Mouse (Mus musculus) heart, adult 18-20 months (tissue): ENCODE measurements around the gene Xrcc4. TPM values are rescaled to one million over a fixed set of nuclear protein-coding genes. Genes with fewer than 3 reads are reported as not detected.
A peak's percentile ranks its signal among the peaks of the same experiment; 100 is the strongest.
"Not testable (repeated sequence)": the region's sequence is repeated elsewhere in the genome, so short reads cannot be mapped to it uniquely, and the experiment has no call there.

Experiments
- DNase-seq, 2 experiments: peaks; one replicate each; pipeline ENCODE4 v3.0.0; 2021 to 2022; ENCODE audit warnings: mixed read lengths in 1 of 2
- total RNA-seq, 2 experiments: library from RNA; stranded (reverse); gene quantifications; 2 replicates each; pipeline ENCODE4 v1.2.3; 2021

The Xrcc4 gene
- total RNA-seq, 2 experiments from 2014 or later = 9.3 to 10.0 TPM

GRCm38 (mm10) chr13:89814543-89814942, 274.9 kb downstream of the Xrcc4 start:
- no peak for DNase-seq

- DNase-seq = no peak
These were observed 277.2 kb downstream of the Xrcc4 start for GRCm38 (mm10) chr13:89812169-89812568.

- no peak for DNase-seq
These were observed 280.4 kb downstream of the Xrcc4 start for GRCm38 (mm10) chr13:89809024-89809423.

- no peak for DNase-seq
These were observed 287.5 kb downstream of the Xrcc4 start for GRCm38 (mm10) chr13:89801901-89802300.

GRCm38 (mm10) chr13:89797721-89798120, 291.7 kb downstream of the Xrcc4 start:
- DNase-seq = no peak

- no peak for DNase-seq
These were observed 297.9 kb downstream of the Xrcc4 start for GRCm38 (mm10) chr13:89791475-89791874.

GRCm38 (mm10) chr13:89782886-89783285, 306.5 kb downstream of the Xrcc4 start:
- DNase-seq = no peak

- DNase-seq = no peak
These were observed 309.1 kb downstream of the Xrcc4 start for GRCm38 (mm10) chr13:89780276-89780675.

- peak; percentile 38 to 81 for DNase-seq
These were observed 310.0 kb downstream of the Xrcc4 start for GRCm38 (mm10) chr13:89779208-89779911.

- DNase-seq = no peak
These were observed 311.6 kb downstream of the Xrcc4 start for GRCm38 (mm10) chr13:89777764-89778163.

GRCm38 (mm10) chr13:89777146-89777545, 312.3 kb downstream of the Xrcc4 start:
- no peak for DNase-seq

- DNase-seq = no peak
These were observed 322.9 kb downstream of the Xrcc4 start for GRCm38 (mm10) chr13:89766551-89766950.

GRCm38 (mm10) chr13:89765966-89766365, 323.4 kb downstream of the Xrcc4 start:
- DNase-seq = peak in 1 of 2 experiments; percentile 5

- DNase-seq = no peak
These were observed 327.1 kb downstream of the Xrcc4 start for GRCm38 (mm10) chr13:89762339-89762738.

- no peak for DNase-seq
These were observed 333.1 kb downstream of the Xrcc4 start for GRCm38 (mm10) chr13:89756347-89756746.

GRCm38 (mm10) chr13:89750562-89750961, 338.8 kb downstream of the Xrcc4 start:
- DNase-seq = not testable (repeated sequence)

GRCm38 (mm10) chr13:89743201-89743600, 346.2 kb downstream of the Xrcc4 start:
- DNase-seq = no peak

GRCm38 (mm10) chr13:89742686-89743200, 346.7 kb downstream of the Xrcc4 start:
- peak in 1 of 2 experiments; percentile 15 for DNase-seq

GRCm38 (mm10) chr13:89741766-89742685, 347.4 kb downstream of the Xrcc4 start, which contains the start of gene Vcan:
TSS of gene Vcan (minus strand) at chr13:89742509.
- peak; percentile 54 to 57 for DNase-seq

- DNase-seq = peak; percentile 45 to 60
These were observed 348.3 kb downstream of the Xrcc4 start for GRCm38 (mm10) chr13:89741116-89741551.

- peak; percentile 82 for DNase-seq
These were observed 348.9 kb downstream of the Xrcc4 start for GRCm38 (mm10) chr13:89740243-89741115.
